Mouse (Mus musculus): ENCODE measurements around the gene Cnih1. TPM values are rescaled to one million over a fixed set of nuclear protein-coding genes. Genes with fewer than 3 reads are reported as not detected.
A peak's percentile ranks its signal among the peaks of the same experiment; 100 is the strongest.

Cnih1 gene
- 133 and 137 TPM in 2 replicates for polyA plus RNA-seq (2015; fragmentation: Nextera tagmentation; extraction: Ambion mirVana)

DNA sequence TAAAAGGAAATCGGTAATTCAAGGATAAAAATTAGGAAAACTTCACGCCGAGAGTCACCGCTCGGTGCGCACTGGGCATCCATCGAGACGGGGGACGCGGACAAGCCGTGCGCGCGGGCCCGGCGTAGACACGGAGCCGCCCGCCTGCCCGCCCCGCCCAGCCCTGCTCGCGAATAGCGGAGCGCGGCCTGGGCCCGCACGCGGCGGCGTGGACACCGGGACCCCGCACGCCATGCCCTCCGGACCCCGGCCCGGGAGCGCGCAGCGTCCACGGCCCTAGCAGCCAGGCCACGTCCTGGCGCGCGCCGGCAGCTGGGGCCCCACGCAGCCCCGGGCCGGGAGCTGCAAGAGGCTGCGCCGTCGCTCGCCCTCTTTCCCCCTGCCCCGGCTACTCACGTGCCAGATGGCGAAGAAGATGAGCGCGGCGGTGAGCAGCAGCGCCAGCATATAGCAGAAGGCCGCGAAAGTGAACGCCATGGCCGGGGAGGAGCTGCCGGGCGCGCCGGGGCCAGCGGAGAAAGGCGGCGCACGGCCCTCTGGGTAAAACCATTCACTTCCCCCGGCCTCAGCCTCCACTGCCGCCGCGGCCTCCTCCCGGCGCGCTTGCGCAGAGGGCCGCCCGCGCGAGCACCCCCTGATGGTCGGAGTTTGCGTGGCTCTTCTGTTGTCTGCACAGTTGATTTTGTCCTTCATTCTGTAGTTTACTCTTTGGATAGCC, at the start of gene Cnih1:
TSS of gene Cnih1 (minus strand) at position 625 of the 718 bp plus-strand sequence.
- ATAC-seq (peak; percentile 98), DNase-seq (ENCODE audit: low spot score) (peak; percentile 97)
- Histone ChIP-seq H3K36me3 (ENCODE audit: insufficient read depth, low read length) (no peaks in the 10 kb centered on the region), H3K9me3 (ENCODE audit: low read length) (no peaks in the 10 kb centered on the region), H3K4me3 (ENCODE audit: low read depth, low read length) (peak within 1 kb of the TSS; percentile 96), H3K4me2 (replicated peaks; ENCODE audit: low read depth, low read length) (peak within 1 kb of the TSS; percentile 73), H3K27me3 (replicated peaks; ENCODE audit: insufficient read depth, low read length) (no peaks in the 10 kb centered on the region), H3K27ac (ENCODE audit: low read length) (peak within 1 kb of the TSS; percentile 95), H3K9ac (replicated peaks; ENCODE audit: low read depth) (peak within 1 kb of the TSS; percentile 94), H3K4me1 (ENCODE audit: insufficient read depth, low read depth, low read length) (peaks cover 8% of the 10 kb centered on the region; the same call in 1 of the 2 replicates)
- under 1% methylated on average over 63 of the region's 86 CpGs for WGBS
- TF ChIP-seq EP300 (IDR thresholded peaks at IDR 0.05) (no peak), CTCF (IDR thresholded peaks at IDR 0.05) (peak; percentile 84)

DNA sequence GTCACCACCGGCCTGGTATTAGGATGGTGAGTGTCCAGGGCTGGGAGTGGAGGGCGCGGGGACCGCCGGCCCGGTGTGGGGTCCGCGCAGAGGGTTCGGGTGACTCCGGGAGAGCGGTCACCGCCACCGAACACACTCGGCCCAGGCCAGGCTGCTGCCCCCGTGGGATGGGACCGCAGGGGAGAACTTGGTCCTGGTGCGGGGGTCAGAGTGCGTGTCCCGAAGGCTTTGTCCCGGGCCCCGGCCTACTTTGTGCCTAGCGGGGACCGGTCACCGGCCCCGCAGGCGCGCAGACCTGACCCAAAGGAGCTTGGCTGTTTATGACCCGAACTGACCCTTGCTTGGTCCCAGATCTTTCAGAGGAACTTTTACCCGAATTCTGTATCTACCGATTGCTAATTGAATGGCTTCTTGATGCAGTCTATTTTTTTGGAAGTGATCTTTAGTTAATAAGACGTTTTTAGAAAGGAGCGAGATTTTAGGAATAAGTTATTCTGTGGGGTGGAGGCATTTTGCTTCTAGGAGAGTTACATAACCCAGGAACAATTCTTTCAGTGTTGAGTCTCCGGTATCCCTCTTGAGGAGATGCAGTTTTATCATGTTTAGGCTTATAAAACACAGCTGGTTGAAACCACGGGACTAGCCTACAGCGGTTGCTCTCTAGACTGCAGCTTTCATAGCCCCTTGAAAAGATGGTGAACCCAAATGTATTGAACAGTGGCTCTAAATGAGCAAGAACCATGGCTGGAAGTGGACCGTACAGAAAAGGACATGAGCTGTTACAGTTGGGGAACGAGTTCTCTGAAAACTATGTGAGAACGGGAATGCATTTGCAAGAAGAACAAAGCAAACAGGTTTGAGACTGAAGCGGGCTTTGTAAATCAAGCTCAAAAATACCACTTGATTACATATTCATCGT, 44.4 kb upstream of the Cnih1 start:
- 5% methylated on average over 37 of the region's 40 CpGs for WGBS
- ATAC-seq, result peak; percentile 53

DNA sequence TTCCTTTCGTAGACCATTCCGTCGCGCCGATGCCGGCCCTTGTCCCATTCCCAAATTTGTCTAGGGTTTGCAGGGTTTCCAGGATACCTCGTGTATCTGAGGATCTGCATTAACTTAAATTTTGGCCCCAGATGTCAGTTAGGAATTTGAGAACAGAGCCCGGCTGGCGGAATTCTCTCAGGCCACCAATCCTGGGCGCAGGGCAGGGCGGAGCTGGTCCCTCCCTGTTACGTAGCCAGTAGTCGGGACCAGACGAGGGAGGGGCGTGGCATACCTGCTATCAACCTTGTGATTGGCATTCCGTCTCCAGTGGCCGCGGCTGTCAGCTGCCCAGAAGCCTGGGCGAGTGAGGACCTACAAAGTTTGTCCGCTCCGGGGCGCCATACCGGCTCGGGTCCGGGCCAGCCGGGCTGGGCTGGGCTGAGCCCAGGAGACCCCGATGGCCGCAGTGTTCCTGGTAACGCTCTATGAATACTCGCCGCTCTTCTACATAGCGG, 43.7 kb upstream of the Cnih1 start, which contains the start of gene Cgrrf1:
TSS of gene Cgrrf1 (plus strand) at position 289 of the 497 bp plus-strand sequence.
- H3K4me1 ChIP-seq (ENCODE audit: insufficient read depth, low read depth, low read length), result peaks cover 7% of the 10 kb centered on the region; the same call in 1 of the 2 replicates
- DNase-seq (ENCODE audit: low spot score) (peak; percentile 100), ATAC-seq (peak; percentile 100)
- peak within 1 kb of the TSS; percentile 80 for H3K4me2 ChIP-seq (replicated peaks; ENCODE audit: low read depth, low read length)
- TF ChIP-seq EP300 (IDR thresholded peaks at IDR 0.05) (no peak; the same call in 1 of the 2 replicates), CTCF (IDR thresholded peaks at IDR 0.05) (peak; percentile 64)
- H3K36me3 ChIP-seq (ENCODE audit: insufficient read depth, low read length), result no peaks in the 10 kb centered on the region
- no peaks in the 10 kb centered on the region for H3K27me3 ChIP-seq (replicated peaks; ENCODE audit: insufficient read depth, low read length)
- peak within 1 kb of the TSS; percentile 90 for H3K9ac ChIP-seq (replicated peaks; ENCODE audit: low read depth)
- WGBS, result under 1% methylated on average over 32 of the region's 32 CpGs
- peak within 1 kb of the TSS; percentile 88 for H3K27ac ChIP-seq (ENCODE audit: low read length)
- H3K9me3 ChIP-seq (ENCODE audit: low read length), result no peaks in the 10 kb centered on the region
- H3K4me3 ChIP-seq (ENCODE audit: low read depth, low read length), result peak within 1 kb of the TSS; percentile 81

More for the DNA sequence above, 44.4 kb upstream of the Cnih1 start:
- H3K9me3 ChIP-seq (ENCODE audit: low read length), result no peaks in the 10 kb centered on the region
- DNase-seq (ENCODE audit: low spot score), result peak; percentile 43
- H3K4me2 ChIP-seq (replicated peaks; ENCODE audit: low read depth, low read length), result peak overlapping the region; percentile 80
- peak overlapping the region; percentile 88 for H3K27ac ChIP-seq (ENCODE audit: low read length)
- H3K4me3 ChIP-seq (ENCODE audit: low read depth, low read length), result peak overlapping the region; percentile 81
- peaks cover 7% of the 10 kb centered on the region; the same call in 1 of the 2 replicates for H3K4me1 ChIP-seq (ENCODE audit: insufficient read depth, low read depth, low read length)
- no peak for TF ChIP-seq EP300 (IDR thresholded peaks at IDR 0.05)
- TF ChIP-seq CTCF (IDR thresholded peaks at IDR 0.05), result no peak
- H3K9ac ChIP-seq (replicated peaks; ENCODE audit: low read depth), result peak overlapping the region; percentile 90
- no peaks in the 10 kb centered on the region for H3K27me3 ChIP-seq (replicated peaks; ENCODE audit: insufficient read depth, low read length)
- H3K36me3 ChIP-seq (ENCODE audit: insufficient read depth, low read length), result no peaks in the 10 kb centered on the region

DNA sequence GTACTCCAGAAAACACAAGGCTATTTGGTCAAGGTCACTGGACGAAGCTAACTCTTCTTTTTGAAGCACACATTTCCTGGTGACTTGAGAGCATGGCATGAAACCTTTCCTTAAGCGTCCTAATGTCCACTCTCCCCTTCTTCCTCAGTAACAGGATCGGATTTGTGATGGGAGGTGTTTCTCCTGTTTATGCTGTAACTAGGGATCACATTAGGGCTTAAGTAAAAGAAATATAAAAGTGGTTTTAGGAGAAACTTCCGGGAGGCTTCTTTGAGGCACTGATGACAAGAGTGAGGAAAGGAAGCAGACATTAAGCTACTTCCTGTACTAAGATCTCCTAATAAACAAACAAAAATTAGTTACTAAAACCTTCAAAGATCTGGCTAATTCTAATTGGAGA, 43.1 kb upstream of the Cnih1 start:
- Histone ChIP-seq H3K27ac (ENCODE audit: low read length) (peak overlapping the region; percentile 88), H3K4me3 (ENCODE audit: low read depth, low read length) (peak overlapping the region; percentile 81), H3K4me2 (replicated peaks; ENCODE audit: low read depth, low read length) (peak overlapping the region; percentile 80), H3K9me3 (ENCODE audit: low read length) (no peaks in the 10 kb centered on the region), H3K4me1 (ENCODE audit: insufficient read depth, low read depth, low read length) (peaks cover 7% of the 10 kb centered on the region; the same call in 1 of the 2 replicates), H3K36me3 (ENCODE audit: insufficient read depth, low read length) (no peaks in the 10 kb centered on the region), H3K27me3 (replicated peaks; ENCODE audit: insufficient read depth, low read length) (no peaks in the 10 kb centered on the region), H3K9ac (replicated peaks; ENCODE audit: low read depth) (peak overlapping the region; percentile 90)
- TF ChIP-seq EP300 (IDR thresholded peaks at IDR 0.05) (no peak; the same call in 1 of the 2 replicates), CTCF (IDR thresholded peaks at IDR 0.05) (no peak)
- ATAC-seq (peak; percentile 10; the same call in 1 of the 2 replicates), DNase-seq (ENCODE audit: low spot score) (peak; percentile 62)
- WGBS, result 2% methylated on average over 4 of the region's 4 CpGs

DNA sequence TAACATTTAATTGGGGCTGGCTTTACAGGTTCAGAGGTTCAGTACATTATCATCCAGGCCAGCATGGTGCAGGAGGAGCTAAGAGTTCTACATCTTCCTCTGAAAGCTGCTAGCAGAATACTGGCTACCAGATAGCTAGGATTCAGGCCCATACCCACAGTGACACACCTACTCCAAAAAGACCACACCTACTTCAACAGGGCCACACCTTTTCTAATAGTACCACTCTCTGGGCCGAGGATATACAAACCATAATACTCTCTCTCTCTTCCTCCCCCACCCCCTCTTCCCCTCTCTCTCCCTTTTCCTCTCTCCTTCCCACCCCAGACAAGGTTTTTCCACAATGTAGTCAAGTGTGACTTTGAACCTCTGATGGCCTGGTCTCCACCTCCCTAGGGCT, 39.2 kb upstream of the Cnih1 start:
- no peaks in the 10 kb centered on the region for H3K36me3 ChIP-seq (ENCODE audit: insufficient read depth, low read length)
- H3K4me3 ChIP-seq (ENCODE audit: low read depth, low read length), result no peak overlapping the region
- TF ChIP-seq CTCF (IDR thresholded peaks at IDR 0.05), result no peak
- no peak for TF ChIP-seq EP300 (IDR thresholded peaks at IDR 0.05)
- no peak overlapping the region for H3K9ac ChIP-seq (replicated peaks; ENCODE audit: low read depth)
- H3K27ac ChIP-seq (ENCODE audit: low read length), result no peak overlapping the region
- ATAC-seq (no peak), DNase-seq (ENCODE audit: low spot score) (no peak)
- no peaks in the 10 kb centered on the region for H3K27me3 ChIP-seq (replicated peaks; ENCODE audit: insufficient read depth, low read length)
- WGBS, result 24% methylated on average over 1 of the region's 1 CpGs
- H3K9me3 ChIP-seq (ENCODE audit: low read length), result no peaks in the 10 kb centered on the region
- no peak overlapping the region for H3K4me2 ChIP-seq (replicated peaks; ENCODE audit: low read depth, low read length)
- no peaks in the 10 kb centered on the region for H3K4me1 ChIP-seq (ENCODE audit: insufficient read depth, low read depth, low read length)
